Mouse (Mus musculus) cerebral cortex, adult 2 months (tissue): ENCODE data around the gene Matn1.

ENCODE experiments used
- WGBS: fragments of 180-500 bp; shearing (Covaris S2); methylation state at CpG from one replicate; pipeline ENCODE4 v1.1.7; 2018; 5-methylcytosine and 5-hydroxymethylcytosine counted together

The Matn1 gene

DNA sequence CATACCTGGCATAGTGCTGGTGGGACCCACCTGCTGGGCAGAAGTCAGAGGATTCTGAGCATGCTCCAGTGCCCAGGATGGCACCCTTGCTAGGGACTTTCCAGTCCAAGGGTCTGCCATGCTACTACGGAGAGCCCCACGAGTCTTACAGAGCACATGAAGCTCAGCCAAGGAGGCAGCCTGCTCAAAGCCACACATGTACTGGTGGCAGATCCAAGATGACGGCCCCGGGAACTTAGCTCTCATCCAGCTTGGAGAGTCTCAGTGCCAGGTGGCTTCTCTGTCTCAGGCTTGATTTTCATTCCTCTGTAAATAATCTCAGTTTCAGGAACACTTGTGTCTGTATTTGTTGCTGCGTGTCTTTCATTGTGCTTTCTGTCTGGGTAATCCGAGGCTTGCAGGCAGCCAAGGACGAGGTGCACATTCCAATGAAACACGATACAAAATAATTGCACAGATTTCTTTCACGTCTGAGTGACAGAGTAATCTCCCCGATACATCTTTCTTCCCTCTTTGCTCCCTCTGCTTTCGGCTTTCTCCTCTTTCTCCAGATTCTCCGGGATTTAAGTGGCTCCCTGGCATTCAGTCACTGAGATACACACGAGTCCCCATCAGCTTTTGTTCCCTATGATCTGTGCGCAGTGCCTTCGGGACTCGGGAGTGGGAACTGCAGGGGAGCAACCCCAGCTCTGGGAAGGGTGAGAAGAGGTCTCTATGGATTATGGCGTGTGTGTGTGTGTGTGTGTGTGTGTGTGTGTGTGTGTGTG lies 40.4 kb downstream of the Matn1 start:
- 32% methylated on average over 17 of the region's 17 CpGs for WGBS

- 92% methylated on average over 4 of the region's 4 CpGs for WGBS
These were observed 42.9 kb downstream of the Matn1 start for GRCm38 (mm10) chr4:130987046-130987445.

- 94% methylated on average over 6 of the region's 6 CpGs for WGBS
These were observed 44.1 kb downstream of the Matn1 start for GRCm38 (mm10) chr4:130988219-130988839.

GRCm38 (mm10) chr4:130989146-130989545 lies 45.0 kb downstream of the Matn1 start:
- WGBS = 48% methylated on average over 9 of the region's 9 CpGs

DNA sequence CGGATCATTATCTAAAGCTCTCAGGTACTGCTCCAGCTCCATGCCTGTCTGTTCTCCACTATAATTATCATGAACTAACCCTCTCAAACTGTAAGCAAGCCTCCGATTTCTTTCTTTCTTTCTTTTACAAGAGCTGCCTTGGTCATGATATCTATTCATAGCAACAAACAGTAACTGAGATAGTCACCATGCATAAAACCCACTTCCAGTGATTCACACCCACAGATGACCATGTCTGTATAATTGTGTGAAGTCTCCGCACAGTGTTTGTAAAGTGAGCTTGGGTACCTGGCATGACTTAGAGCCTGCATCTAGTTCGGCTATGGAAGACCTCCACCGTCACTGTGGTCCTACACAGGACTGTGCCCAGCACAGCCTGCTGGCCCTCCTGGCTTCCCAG lies 46.8 kb downstream of the Matn1 start:
- 75% methylated on average over 5 of the region's 5 CpGs for WGBS

- 94% methylated on average over 8 of the region's 8 CpGs for WGBS
These were observed 50.4 kb downstream of the Matn1 start for GRCm38 (mm10) chr4:130994556-130994955.

GRCm38 (mm10) chr4:130999744-131000527 lies 55.8 kb downstream of the Matn1 start:
- 77% methylated on average over 5 of the region's 5 CpGs for WGBS

DNA sequence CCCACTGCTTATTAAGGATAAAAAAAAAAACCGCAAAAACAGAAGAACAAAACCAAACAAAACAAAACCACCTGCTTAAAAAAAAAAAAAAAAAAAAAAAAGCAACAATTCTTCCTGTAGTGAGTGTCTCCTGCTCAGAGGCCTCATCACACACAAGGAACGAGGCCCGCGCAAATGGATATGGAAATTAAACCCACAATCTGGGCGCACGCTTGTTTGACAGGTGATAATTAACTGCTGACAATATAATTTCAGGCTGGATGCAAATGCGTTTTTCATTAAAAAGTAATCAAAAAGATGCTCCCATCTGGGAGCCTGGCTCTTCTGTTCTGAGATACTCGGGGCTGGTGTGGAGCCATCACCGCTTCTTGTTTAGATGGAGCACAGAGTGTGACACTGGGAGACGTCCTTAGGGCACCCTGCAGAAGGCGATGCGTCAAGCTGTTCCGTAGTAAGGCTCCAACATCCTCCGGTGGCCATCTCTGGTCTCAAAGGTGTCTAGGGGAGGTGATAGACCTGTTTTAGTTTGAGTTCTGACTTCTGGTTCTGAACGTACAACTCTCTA lies 56.5 kb downstream of the Matn1 start:
- WGBS = 84% methylated on average over 15 of the region's 15 CpGs
